Mouse (Mus musculus): ENCODE results near the gene Btg2.

- TF ChIP-seq CTCF (IDR thresholded peaks at IDR 0.05; ENCODE audit: low read depth) = no peak
- no peak for TF ChIP-seq EP300 (optimal IDR thresholded peaks at IDR 0.05)
Observed at GRCm38 (mm10) chr1:134042341-134042740, 36.6 kb downstream of the Btg2 start.
